Mouse (Mus musculus) bone marrow macrophage, adult 2 months (primary cell): ENCODE measurements around the gene Ciita.

ENCODE experiments used
- CTCF ChIP-seq: IDR thresholded peaks from 2 replicates; pipeline ENCODE4 v1.5.1; 2012; ENCODE audit warnings: low read depth, mild to moderate bottlenecking, low read length, moderate library complexity
- POLR2A ChIP-seq: IDR thresholded peaks from 2 replicates; pipeline ENCODE4 v1.6.1; 2012; ENCODE audit warnings: mild to moderate bottlenecking, low read depth, low read length, borderline replicate concordance

DNA sequence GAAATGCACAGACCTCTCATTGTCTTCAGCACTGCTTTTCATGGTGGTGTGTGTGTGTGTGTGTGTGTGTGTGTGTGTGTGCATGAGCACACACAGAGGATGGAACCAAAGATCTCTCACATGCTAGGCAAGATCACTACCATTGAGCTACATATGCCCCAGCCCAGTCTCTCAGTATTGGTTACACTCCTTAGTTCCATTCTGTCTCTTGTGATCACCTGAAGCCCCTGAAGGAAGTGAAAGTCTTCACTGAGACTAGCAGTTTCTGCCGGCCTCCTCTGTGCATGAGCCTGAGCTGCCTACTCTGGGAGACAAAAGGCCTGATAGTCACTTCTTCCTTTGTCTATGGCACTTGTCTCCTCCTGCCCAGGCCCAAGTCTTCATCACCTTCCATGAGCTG, 19.3 kb downstream of the Ciita start:
- no peak for TF ChIP-seq CTCF
- TF ChIP-seq POLR2A, result no peak
